Mouse (Mus musculus) frontal cortex, postnatal 25 days (tissue): ENCODE results near the gene Prpf40b.
A peak's percentile ranks its signal among the peaks of the same experiment; 100 is the strongest.
"Not testable (repeated sequence)": the region's sequence is repeated elsewhere in the genome, so short reads cannot be mapped to it uniquely, and the experiment has no call there.

Experiments used
- DNase-seq, 2 experiments: peaks; one replicate each; pipeline ENCODE4 v3.0.0; 2022; ENCODE audit warnings: low spot score in 2 of 2

Prpf40b gene

DNA sequence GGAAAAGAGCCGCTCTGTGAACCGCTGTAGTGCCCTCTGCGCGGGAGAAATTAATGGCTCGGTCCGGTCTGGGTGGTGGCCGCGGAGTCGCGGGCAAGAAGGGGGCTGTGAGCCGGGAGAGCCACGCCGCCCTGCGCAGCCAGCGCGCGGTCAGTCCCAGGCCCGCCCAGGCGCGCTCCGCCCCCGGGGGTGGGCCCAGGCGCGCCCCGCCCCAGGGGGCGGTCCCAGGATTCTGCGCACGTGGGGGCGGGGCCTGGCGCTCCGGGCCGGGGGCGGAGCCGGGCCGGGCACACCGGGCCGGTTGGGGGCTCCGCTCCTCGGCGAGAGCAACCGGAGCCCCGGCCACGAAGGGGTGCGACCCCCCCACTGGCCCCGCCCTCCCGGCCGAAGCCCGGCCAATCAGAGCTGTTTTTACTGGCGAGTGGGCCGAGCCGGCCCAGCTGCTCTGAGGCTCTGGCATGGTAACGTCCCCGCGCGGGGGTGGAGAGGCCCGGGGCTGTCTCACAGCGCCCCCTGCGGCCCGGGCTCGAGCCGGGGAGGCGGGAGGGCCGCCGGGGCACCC, at the start of gene Prpf40b:
TSS of gene Prpf40b (plus strand) at position 275 of the 562 bp plus-strand sequence.
- DNase-seq = peak; percentile 90 to 92

DNA sequence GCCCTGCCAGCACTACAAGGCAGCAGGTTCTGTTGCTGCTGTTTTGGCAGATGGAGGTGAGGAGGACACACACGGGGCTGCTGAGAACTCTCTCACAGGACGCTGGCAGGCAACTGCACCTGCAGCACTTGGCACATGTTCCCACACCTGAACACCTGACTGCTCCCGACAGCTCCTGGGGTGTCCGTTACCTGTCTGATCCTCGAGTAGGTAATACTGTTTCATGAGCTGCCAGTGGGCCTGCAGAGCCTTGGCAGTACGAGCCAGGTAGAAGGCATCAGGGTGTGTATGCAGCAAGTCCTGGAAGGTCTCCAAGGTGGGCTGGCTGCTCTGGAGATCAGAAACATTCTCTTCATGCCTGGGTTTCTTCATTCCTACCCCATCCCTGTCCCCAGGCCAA, 48.2 kb upstream of the Prpf40b start:
- not testable (repeated sequence) for DNase-seq

DNA sequence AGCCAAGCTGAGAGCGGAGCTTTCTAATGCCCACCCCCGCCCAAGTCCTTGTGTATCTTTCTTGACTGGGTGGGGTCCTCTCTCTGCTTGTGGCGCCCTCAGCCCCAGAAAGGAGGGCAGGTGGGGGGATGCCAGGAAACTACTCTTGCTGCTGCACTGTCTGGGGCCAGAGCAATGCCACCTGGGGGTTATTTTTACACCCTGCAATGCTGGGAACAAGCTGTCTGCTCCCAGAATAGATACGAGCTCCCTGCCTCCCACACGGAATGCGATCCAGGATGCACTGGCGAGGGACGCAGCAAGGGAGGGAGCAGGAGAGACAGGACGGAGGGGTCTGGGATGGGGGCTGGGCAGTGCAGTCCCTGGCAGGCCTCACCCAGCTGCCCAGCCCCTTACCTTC, 45.9 kb upstream of the Prpf40b start:
- DNase-seq = peak in 1 of 2 experiments; percentile 57

DNA sequence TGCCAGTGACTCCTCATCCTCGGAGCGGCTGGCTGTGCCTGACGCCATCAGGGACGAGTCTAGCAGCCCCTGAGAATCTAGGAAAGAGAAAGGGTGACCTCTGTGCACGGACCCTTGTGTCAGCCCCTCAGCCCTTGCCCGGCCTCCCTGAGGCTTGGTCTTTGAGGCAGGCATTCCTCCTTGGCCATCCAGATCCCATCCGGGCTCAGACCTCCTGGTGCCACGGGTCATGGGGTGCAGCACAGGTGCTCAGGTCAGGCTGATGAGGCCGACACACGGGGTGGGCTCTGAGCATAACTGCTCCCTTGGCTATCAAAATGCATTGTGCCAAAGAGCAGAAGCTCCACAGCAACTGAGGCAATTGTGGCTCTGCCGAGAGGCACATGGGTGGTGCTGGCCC, 44.9 kb upstream of the Prpf40b start:
- DNase-seq = no peak

DNA sequence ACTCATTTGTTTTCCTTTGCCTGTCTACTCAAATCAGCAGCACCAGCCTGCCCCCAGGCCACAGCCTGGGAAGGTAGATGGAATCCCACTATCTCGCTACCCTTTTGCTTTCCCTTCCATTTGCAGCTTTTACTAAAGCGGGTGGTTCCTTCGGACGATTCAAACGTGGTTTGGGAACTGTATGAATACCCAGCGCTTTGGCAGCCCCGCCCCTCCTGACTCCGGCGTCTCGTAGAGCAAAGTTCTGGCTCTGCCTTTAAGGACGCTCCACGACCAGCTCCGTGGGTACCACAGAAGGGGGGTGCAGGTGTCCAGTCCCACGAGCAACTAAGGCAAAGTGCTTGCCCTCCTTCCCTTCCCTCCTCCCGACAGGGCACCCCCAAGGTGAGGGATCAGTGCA, 43.8 kb upstream of the Prpf40b start:
- DNase-seq = not testable (repeated sequence)

DNA sequence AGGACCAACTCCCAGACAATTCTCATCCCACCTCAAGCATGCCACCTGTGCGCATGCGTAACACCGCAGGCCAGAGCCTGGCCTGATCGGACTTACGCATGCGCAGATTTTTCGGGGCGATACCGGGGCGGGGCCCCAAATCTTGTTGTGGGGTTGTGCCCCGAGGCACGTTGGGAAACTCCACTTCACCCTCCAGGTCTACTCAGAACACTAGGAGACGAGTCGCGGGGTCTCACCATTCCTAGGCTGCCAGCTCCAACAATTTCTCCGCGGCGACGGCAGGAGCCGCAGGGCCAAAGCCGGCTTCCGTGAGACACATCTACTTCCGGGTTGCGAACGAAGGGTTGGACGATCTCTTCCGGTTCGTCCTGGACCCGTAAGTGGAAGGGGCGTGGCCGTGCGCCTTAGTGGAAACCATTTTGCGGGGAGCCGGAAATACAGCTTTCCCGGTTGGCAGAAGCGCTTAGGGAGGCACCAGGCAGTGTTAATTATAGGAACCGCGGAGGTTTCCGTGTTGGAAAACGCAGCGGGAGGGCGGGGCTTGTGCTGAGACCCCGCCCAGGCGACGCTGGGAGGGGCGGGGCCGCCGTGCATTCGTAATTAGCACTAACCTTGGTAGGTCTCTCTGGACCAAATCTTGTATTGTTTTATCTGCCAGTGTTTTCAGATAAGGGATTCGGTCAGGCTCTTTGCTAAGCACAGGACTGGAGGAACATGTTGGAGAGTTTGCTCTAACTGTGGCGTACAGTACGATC, 43.1 kb upstream of the Prpf40b start, which contains the start of gene Mcrs1:
TSS of gene Mcrs1 (minus strand) at position 336 of the 755 bp plus-strand sequence.
- peak; percentile 92 to 97 for DNase-seq

DNA sequence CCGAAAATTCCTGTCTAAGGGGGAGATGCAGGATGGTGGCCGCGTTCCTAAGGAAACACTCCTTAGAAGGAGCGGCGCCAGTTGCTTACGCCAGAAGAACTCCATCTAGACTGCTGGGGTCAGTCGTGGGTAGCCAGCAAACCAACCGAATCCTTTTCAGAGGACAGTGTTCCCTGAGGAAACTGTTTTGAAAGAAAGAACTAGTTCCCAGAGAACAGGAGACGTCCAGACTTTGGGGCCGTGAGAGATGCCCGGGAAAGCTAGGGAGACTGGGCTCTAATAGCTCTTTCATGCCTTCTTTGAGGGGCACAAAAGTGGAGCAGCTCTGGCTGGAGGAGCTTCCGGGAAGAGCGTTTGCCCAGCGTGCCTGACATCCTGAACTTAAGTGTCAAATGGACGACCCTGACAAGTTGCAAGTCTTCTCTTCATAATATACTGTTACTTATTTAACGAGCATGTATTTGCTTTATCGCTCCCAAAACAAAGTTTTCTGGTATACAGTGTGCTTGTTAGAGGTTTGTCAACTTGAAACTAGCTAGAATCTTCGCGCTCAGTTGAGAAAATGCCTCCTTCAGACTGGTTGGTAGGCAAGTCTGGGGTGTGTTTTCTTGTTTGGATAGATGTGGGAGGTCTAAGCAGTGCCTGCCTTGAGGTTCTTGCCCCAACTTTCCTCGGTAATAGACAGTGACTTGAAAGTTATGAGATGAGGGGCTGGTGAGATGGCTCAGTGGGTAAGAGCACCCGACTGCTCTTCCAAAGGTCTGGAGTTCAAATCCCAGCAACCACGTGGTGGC, 42.3 kb upstream of the Prpf40b start:
- DNase-seq = peak in 1 of 2 experiments; percentile 50

DNA sequence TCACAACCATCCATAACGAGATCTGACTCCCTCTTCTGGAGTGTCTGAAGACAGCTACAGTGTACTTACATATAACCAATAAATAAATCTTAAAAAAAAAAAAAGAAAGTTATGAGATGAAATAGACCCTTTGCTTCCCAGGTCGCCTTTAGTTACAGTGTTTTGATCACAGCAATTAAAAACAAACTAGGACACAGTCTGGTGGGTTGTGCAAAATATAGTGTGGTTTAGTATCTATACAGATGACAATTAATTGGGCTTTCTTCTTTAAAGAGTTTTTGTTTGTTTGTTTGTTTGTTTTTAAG, 41.8 kb upstream of the Prpf40b start:
- not testable (repeated sequence) for DNase-seq

DNA sequence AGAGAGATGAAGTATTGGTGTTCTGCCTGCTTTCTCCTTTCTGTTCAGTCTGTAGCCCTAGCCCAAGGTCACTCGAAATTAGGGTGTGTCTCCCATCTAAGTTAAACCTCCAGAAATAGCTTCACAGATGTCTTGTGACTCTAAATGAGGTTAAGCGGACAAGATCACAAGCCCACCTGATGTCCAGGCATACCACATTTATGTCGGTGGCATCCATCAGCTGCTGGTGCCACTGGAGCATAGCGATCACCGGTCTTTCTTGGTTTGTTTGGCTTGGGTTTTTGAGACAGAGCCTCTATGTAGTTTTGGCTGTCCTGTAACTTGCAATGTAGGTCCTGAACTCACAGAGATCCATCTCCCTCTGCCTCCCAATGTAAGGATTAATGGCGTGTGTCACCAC, 41.1 kb upstream of the Prpf40b start:
- no peak for DNase-seq

DNA sequence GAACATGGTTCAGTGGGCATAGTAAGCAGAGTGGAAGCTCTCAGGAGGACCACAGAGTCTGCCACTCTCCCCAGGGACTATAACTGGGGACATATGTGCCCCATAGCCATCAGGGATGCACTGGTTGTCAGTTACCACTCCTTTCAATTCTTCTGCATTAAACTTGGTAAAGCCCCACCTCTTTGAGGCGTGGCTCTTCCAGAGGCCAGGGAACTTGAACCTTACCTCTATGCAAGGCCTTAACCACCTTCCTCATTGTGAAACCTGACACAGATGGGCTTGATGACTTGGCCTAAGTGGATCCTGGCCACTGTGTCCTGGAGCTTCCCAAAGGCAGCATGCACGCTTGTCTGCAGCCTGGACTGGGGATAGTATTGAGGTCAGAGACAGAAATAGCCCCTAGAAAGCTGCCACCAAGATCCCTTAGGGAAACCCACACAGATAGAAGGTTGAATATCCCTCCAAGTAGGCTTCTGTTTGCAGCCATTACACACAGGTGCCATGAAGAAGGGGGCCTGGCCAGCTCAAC, 40.3 kb upstream of the Prpf40b start:
- no peak for DNase-seq

DNA sequence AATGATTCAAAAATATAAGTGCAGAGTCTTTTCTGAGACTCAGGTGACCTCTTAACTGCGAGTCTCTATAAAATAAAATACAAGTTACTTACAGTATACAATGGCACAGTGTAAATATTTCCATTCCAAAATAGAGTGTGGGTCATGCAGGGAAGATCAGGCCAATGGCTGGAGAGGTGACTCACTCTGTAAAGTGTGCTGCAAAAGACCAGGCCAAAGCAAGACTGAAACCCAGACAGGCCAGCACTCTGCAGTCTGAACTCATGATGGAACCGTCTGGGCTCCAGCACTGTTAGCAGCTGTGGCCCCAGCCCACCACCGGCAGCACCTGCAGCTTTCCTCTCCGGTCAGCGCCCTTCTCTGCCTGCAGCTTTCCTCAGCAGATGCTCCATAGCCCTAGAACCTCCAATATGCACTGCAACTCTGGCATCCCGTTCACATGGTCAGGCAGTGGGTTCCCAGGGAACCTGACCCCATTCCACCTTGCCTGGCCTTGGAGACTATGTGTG, 39.6 kb upstream of the Prpf40b start:
- no peak for DNase-seq

DNA sequence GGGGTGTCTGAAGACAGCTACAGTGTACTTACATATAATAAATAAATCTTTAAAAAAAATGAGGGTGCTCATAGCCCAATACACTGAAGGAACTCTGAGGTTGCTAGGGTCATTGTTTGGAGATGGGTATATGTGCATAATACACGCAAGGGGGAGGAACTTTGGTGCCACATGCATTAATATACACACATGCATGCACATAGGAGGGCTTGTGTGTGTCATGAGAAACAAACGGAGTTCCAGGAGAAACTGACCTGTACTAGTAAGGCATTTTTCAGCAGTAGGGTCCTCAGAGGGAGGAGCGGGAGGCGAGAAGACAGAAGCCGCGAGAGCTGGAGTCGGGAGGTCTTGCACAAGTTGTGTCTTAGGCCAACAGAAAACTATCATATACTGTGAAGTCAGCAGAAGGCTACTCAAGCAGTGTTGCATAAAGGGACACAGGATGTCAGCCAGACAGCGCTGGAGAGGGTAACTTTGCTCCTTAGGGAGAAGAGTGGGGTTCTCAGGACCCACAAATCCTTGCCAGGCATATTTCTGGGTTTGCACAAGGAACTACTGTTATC, 35.6 kb upstream of the Prpf40b start:
- DNase-seq = no peak

DNA sequence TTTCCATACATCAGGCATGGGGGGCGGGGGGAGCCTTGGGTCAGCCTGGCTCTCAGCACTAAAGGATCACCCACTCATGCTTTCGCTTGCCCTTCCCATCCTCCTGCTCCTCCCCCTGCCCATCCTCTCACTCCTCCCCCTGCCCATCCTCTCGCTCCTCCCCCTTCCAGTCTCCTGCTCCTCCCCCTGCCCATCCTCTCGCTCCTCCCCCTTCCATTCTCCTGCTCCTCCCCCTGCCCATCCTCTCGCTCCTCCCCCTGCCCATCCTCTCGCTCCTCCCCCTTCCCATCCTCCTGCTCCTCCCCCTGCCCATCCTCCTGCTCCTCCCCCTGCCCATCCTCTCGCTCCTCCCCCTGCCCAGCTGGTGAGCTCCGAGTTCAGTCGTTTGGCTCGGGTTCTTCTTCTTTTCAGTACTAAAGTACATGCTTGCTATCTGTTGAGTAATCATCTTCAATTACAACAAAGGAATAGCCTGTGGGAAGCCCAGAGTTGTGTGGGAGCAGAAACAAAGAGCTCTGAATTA, 35.1 kb upstream of the Prpf40b start:
- DNase-seq = no peak

DNA sequence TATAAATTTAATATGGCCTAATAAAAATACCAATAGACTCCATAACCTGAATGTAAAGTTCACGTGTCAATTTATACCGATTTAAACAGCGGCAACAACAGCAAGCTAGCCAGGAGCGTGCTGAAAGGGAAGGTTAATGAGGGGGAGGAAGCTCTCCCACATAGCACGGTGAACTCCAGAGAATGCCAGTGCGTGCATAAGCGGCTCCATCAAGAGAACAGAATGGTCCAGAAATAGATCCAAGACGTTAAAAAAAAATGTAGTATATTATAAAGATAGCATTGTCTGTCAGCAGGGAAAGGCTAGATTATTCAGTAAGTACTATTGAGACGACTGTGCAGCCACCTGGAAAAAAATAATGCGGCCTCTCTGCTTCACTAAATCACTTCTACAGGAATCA, 32.2 kb upstream of the Prpf40b start:
- no peak for DNase-seq

DNA sequence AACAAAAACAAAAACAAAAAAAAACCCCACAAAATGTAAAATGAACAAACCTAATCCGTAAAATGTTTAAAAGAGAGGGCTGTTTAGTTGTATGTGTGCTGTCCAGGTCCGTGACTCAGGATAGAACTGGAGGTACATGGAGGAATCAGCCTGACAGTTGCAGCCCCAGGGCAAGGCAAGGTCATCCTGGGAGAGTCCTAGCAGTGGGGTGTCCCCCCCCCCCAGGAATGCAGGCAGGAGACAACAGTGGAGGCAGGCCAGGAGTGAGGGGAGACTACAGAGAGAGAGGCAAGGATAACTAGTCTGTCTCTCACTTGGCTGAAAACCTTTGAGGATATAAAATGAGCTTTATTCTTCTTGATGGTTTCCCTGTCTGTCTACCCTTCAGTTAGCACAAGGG, 30.5 kb upstream of the Prpf40b start:
- DNase-seq = no peak

DNA sequence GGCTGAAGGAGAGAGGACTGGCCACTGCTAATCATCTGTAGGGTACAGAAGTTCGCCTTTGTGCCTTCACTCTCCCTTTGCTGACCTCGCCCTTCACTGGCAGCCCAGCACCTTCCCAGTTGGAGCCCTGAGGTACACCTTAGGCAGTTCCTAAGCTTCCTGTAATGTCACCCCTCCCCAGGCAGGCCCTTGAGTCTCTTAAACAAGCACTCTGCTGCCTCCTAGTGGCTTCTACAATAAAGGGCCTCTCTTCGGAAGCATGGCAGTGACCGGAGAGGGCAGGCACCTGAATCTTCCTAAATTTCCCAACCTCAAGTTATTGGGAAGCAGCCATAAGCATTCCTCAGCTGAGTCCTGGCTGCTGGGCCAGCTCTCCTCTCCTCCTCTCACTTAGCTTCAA, 29.2 kb upstream of the Prpf40b start:
- peak in 1 of 2 experiments; percentile 63 for DNase-seq

DNA sequence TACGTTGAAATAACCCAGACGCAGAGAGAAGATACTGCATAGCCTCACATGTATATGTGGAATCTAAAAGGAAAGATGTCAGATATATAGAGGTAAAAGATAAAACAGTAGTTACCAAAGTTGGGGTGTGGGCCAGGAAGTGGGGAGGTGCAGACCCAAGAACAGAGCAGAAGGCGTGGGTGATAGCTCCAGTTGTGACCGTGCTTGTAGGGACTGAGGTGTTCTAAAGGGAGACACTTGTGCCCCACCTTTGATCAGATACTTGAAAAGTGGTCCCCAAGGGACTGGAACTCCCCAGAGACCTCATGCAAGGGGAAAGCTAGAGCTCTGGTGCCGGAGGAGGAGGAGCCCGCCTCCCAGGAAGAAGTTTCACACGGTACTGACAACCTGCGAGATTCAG, 18.8 kb upstream of the Prpf40b start:
- no peak for DNase-seq

DNA sequence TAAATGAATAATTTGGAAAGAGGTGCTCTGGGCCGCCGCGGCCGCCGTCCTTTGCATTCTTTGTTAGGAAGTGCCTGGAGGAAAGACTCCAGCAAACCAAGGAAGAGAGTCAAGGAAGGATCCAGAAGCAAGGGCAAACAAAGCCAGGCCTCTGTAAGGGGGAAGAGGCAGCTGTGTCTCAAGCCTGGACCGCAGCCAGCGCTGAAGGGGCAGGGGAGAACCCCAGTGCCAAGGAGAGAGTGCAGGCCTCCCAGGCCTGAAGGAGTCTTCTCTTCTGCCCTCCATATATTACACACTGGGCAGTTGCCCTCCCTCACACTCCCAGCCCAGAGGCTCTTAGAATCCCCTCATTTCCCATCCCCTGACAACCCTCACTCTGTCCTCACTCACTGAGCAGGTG, 16.6 kb upstream of the Prpf40b start:
- DNase-seq = no peak

DNA sequence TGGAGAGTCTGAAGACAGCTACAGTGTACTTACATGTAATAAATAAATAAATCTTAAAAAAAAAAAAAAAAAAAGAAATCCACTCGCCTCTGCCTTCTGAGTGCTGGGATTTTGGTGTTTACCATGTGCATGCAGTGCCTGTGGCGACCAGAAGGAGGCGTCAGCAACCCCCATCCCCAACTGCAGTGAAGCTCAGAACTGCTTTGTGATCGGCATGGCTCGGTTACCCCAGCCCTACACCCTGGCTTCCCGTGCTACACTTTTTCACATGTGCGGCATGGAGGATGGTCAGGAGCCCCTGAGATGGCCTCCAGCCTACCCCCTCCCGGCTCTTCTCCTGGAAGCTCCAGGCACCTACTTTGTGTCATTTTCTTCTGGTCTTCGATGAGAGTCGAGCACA, 11.4 kb upstream of the Prpf40b start:
- no peak for DNase-seq

DNA sequence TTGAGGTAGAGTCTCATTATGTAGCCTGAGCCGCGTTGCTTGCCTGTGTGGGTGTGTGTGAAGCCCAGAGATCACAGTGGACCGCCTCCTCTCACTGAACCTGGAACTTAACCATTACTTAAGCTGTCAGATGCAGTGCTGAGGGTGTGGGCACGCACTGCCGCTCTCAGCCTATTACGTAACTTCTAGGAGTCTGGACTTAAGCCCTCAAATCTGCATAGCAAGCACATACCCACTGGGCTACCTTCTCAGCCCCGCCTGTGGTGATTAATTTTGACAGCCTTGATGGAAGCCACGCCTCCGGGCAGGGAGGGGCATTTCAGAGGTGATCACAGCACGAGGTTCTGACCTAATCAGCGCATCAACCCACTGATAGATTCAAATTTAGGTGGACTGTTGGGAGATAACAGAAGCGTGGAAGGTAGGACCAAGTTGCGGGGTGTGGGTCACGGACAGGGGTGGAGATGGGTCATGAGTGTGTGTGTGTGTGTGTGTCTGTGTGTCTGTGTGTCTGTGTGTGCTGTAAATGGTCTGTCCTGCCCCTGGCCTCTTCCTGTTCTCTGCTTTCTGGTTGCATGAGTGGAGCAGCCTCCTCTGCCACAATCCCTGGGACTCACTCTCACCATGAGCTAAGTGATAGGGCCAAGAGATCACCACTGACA, 10.2 kb upstream of the Prpf40b start:
- no peak for DNase-seq

DNA sequence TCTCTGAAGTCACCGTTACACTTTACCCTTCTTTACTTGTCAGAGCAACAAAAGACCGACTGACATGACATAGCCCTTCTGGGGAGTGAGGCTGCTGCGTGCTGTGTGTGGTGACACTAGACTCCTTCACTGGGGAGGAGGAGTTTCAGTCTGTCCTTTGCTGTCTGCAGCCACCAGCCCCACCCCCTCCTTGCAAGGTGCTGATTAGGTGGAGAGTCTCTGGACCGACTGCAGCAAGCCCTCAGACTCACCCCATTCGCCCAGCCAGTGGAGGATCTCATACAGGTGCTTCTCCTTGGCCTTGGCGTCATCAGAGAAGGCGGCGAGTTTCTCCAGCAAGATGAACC, 9.7 kb upstream of the Prpf40b start:
- no peak for DNase-seq
